Mouse (Mus musculus): ENCODE measurements around the gene Agtpbp1. TPM values are rescaled to one million over a fixed set of nuclear protein-coding genes. Genes with fewer than 3 reads are reported as not detected.
"Not testable (repeated sequence)": the region's sequence is repeated elsewhere in the genome, so short reads cannot be mapped to it uniquely, and the experiment has no call there.

Agtpbp1 gene
- 100 to 1,000 TPM; 340 to 341 TPM for total RNA-seq (2021)

- DNase-seq (ENCODE audit: low spot score in 2 of 2): peak; percentile 100
- intact Hi-C loops (cut with DNase I): loop anchor here (1.0 to 10.0 kb wide), 3 partner anchors 28 to 950 kb away; no protein-coding TSS in a partner anchor
Measured at GRCm38 (mm10) chr13:59584947-59585647, at the start of gene Agtpbp1, which contains the start of gene Naa35. Agtpbp1 (minus strand) TSS chr13:59585227. Naa35 (plus strand) TSS chr13:59585259.

GRCm38 (mm10) chr13:59634637-59635036 is 49.6 kb upstream of the Agtpbp1 start:
- intact Hi-C loops (cut with DNase I): no loop called here
- no peak for DNase-seq (ENCODE audit: low spot score in 2 of 2)

- intact Hi-C loops (cut with DNase I): no loop called here
- no peak for DNase-seq (ENCODE audit: low spot score in 2 of 2)
Measured at GRCm38 (mm10) chr13:59626739-59627138, 41.7 kb upstream of the Agtpbp1 start.

GRCm38 (mm10) chr13:59624903-59625302 is 39.9 kb upstream of the Agtpbp1 start:
- DNase-seq (ENCODE audit: low spot score in 2 of 2): peak in 1 of 2 experiments; percentile 32
- intact Hi-C loops (cut with DNase I): no loop called here

- intact Hi-C loops (cut with DNase I): no loop called here
- DNase-seq (ENCODE audit: low spot score in 2 of 2): no peak
Measured at GRCm38 (mm10) chr13:59624389-59624788, 39.4 kb upstream of the Agtpbp1 start.

- intact Hi-C loops (cut with DNase I): no loop called here
- no peak for DNase-seq (ENCODE audit: low spot score in 2 of 2)
Measured at GRCm38 (mm10) chr13:59621643-59622489, 36.8 kb upstream of the Agtpbp1 start.

- intact Hi-C loops (cut with DNase I): no loop called here
- no peak for DNase-seq (ENCODE audit: low spot score in 2 of 2)
Measured at GRCm38 (mm10) chr13:59618463-59618862, 33.4 kb upstream of the Agtpbp1 start.

- DNase-seq (ENCODE audit: low spot score in 2 of 2): no peak
- intact Hi-C loops (cut with DNase I): no loop called here
Measured at GRCm38 (mm10) chr13:59615554-59615953, 30.5 kb upstream of the Agtpbp1 start.

GRCm38 (mm10) chr13:59615152-59615551 is 30.1 kb upstream of the Agtpbp1 start:
- intact Hi-C loops (cut with DNase I): no loop called here

GRCm38 (mm10) chr13:59613868-59614267 is 28.8 kb upstream of the Agtpbp1 start:
- intact Hi-C loops (cut with DNase I): no loop called here
- no peak for DNase-seq (ENCODE audit: low spot score in 2 of 2)

More at GRCm38 (mm10) chr13:59615152-59615551, 30.1 kb upstream of the Agtpbp1 start:
- DNase-seq (ENCODE audit: low spot score in 2 of 2): no peak

- intact Hi-C loops (cut with DNase I): no loop called here
- no peak for DNase-seq (ENCODE audit: low spot score in 2 of 2)
Measured at GRCm38 (mm10) chr13:59610437-59610836, 25.4 kb upstream of the Agtpbp1 start.

GRCm38 (mm10) chr13:59609885-59610284 is 24.9 kb upstream of the Agtpbp1 start:
- DNase-seq (ENCODE audit: low spot score in 2 of 2): no peak
- intact Hi-C loops (cut with DNase I): no loop called here

- intact Hi-C loops (cut with DNase I): no loop called here
- DNase-seq (ENCODE audit: low spot score in 2 of 2): no peak
Measured at GRCm38 (mm10) chr13:59605221-59605922, 20.3 kb upstream of the Agtpbp1 start.

- intact Hi-C loops (cut with DNase I): no loop called here
- DNase-seq (ENCODE audit: low spot score in 2 of 2): no peak
Measured at GRCm38 (mm10) chr13:59604511-59604910, 19.5 kb upstream of the Agtpbp1 start.

GRCm38 (mm10) chr13:59603096-59603495 is 18.1 kb upstream of the Agtpbp1 start:
- intact Hi-C loops (cut with DNase I): no loop called here

GRCm38 (mm10) chr13:59592630-59593029 is 7.6 kb upstream of the Agtpbp1 start:
- intact Hi-C loops (cut with DNase I): no loop called here
- DNase-seq (ENCODE audit: low spot score in 2 of 2): no peak

More at GRCm38 (mm10) chr13:59603096-59603495, 18.1 kb upstream of the Agtpbp1 start:
- DNase-seq (ENCODE audit: low spot score in 2 of 2): no peak

GRCm38 (mm10) chr13:59592058-59592457 is 7.0 kb upstream of the Agtpbp1 start:
- intact Hi-C loops (cut with DNase I); DNase-seq (ENCODE audit: low spot score in 2 of 2): not testable (repeated sequence)

- DNase-seq (ENCODE audit: low spot score in 2 of 2): no peak
- intact Hi-C loops (cut with DNase I): no loop called here
Measured at GRCm38 (mm10) chr13:59590691-59591090, 5.7 kb upstream of the Agtpbp1 start.

GRCm38 (mm10) chr13:59589672-59590071 is 4.6 kb upstream of the Agtpbp1 start:
- no peak for DNase-seq (ENCODE audit: low spot score in 2 of 2)
- intact Hi-C loops (cut with DNase I): loop anchor here (5.0 to 10.0 kb wide), 2 partner anchors 183 to 955 kb away; no protein-coding TSS in a partner anchor

- DNase-seq (ENCODE audit: low spot score in 2 of 2): no peak
- intact Hi-C loops (cut with DNase I): loop anchor here (5.0 to 10.0 kb wide), 2 partner anchors 185 to 952 kb away; no protein-coding TSS in a partner anchor
Measured at GRCm38 (mm10) chr13:59587201-59587600, 2.2 kb upstream of the Agtpbp1 start.

Data from left cerebral cortex, postnatal 25 days (tissue).